Mouse (Mus musculus): Measurements from ENCODE around the gene Srp54a.
"Not testable (repeated sequence)": the region's sequence is repeated elsewhere in the genome, so short reads cannot be mapped to it uniquely, and the experiment has no call there.

The Srp54a gene

DNA sequence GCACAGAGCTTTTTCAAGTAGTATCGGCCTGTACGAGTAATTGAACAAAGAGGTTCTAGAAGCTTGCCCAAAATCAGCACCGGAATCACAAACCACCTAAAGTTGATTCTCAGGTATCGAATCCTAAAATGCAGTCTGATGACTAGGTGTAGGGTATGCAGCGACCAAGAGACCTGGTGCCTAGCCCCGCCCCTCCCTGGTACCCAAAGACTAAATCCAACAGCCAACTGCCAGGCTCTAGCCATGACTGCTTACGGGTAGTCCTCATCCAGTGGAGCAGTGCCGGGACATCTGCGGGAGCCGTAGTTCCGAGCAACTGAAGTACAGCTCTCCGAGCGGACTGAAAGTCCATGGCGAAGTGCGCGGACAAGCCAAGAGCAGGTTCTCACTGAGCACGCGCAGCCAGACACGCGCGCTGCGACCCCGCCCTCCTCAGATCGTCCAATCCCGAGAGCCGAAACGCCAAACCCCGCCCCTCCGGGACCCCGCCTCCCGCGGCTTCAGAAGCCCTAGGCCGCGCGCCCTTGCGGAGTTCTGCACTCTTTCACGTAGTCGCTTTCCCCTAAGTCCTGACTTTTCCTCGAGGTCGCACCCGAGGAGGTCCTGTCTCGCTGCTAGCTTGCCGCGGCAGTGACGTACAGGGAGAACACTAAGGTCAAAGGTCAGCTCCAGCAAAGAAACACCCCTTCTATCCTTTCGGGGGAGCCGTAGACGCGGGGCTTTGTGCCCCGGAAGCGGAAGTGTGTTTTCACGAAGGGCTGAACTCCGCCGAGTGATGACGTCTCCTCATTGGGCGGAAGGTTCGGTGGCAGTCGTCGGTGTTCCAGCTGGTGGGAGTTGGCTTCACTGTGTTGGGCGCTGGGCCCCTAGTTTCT is at the start of gene Srp54a, which contains the start of gene 2700097O09Rik:
Gene Srp54a, plus strand, starts transcription at position 537 of the 875 bp plus-strand sequence.
Gene 2700097O09Rik, minus strand, starts transcription at position 385 of the 875 bp plus-strand sequence.
- in situ Hi-C loops (cut with MboI; ENCODE audit: unreplicated experiment in 2 of 2), result not testable (repeated sequence)

DNA sequence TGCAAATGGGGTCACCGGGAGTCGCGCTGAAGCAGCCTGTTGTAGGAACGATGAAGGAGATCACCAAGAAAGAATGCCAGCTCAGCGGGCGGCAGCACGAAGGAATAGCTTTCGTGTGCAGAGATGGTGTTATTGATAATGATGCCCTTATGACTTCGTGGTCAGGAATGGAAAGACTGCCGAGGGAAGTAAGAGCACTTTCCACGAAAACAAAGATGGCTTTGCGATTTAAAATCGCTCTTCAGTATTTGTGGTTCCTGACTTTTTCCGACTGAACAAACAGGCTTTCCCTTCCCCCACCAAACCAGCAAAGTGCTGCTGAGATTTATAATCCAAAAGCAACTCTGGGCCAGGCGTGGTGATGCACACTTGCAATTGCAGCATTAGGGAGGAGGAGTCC is 39.1 kb upstream of the Srp54a start:
- in situ Hi-C loops (cut with MboI; ENCODE audit: unreplicated experiment in 2 of 2), result no loop called here

DNA sequence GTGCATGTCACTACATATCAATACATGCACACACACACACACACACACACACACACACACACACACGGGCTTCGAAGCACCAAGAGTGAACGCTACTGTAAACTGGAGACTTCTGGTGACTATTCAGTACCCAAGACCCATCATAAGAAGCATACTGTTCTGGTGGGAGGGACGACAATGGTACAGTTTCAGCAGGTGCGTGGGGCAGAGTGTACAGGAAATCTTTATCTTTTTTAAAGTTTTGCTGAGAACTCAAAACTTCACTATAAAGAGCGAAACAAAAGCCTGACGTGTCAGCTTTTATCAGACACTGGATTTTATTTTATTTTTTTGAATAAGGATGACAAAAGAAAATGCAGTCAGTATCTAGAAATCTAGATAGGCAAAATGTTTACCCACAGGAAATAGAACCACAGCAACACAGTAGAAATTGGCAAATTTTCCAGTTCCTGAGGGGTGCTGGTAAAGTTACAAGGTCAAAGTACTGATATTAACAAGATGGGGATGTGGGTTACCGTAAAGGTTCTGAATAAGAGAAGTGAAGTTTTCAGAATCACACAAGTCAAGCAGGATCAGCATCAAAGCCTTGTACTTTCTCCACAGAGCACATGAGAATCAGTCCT is 30.2 kb upstream of the Srp54a start:
- in situ Hi-C loops (cut with MboI; ENCODE audit: unreplicated experiment in 2 of 2), result no loop called here

DNA sequence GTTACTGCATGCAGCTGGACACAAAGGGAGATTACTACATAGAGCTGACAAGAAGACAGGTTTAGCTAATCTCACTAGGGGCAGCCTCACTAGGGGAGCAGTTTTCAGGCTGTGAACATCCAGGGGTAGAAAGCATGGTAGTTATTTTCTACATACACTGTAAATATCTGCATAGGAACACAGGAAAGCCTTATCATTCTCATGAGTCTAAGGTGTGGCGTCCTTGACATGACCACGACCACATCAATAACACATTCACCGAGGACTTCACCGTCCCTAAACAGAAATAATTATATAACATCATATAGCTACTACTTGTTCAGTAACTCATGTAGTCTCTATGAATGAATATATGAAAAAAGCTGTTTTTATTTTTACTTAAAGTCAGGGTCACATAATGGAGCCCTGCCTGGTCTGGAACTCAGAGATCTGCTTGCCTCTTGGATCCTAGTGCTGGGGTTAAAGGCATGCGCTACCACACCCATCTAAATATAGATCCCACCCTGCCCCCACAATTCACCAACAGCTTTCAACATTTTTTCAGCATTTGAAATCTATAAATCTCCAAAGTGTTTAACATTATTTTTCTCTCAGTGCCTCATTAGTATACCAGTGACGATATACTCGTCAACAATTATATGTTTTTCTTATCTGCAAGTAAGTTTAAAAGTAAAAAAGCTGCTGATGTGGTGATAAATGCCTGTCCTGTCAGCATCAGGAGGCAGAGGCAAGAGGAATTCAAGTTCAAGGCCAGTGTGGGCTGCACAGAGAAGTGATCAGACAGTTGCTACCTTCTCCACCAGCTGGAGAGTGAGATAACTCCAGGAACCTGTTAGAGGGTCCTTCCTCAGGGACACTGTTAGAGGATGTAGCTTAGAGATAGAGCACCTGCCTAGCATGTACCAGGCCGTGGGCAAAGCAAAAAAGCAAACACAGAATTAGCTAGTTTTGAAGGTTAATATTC is 28.6 kb upstream of the Srp54a start:
- in situ Hi-C loops (cut with MboI; ENCODE audit: unreplicated experiment in 2 of 2), result no loop called here

DNA sequence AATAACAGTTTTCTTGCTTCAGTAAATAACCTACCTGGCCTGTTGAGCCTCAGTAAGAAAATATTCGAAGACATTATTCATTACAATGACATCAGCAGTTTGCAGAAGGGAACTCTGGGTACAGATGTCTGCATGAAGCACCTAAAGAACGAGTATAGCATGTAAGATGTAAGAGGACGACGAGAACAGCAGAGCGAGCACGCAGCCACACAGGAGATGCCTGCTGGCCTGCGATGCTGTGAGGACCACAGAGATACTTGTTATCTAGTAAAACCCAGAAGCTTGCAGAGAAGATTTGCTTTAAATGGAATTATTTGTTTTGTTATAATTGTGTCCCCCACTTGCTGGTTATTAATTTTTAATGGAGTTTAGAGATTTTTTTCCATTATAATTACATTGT is 26.8 kb upstream of the Srp54a start:
- in situ Hi-C loops (cut with MboI; ENCODE audit: unreplicated experiment in 2 of 2), result no loop called here

DNA sequence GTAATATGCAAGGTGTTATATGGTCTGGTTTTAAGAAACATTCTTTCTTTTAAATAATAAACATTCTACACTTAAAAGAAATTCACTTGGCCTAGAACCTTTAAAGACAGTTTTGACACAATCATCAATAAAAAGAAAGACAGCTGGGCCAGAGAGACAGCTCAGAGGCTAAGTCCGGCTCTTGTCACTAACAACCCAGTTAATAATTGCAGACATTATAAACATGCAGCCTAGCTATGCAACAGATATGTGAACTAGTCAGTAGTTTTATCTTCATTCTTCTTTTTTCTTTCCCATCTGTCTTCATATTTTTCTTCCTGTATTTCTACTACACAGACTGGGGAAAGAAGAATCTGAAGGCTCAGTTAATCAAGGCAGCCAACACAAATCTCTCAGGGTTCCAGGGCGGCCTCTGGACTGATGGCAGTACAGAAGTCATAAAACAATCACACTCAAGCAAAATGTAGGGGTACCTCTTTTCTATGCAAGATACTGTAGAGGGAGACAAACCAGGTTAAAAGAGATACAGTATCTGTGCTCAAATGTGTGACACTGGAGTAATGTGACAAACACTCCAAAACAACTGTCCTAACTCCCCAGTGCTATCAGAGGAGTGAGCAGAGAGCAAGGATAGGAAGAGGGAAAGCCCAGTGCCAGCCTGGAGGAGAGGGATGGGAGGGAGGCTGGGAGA is 25.4 kb upstream of the Srp54a start:
- in situ Hi-C loops (cut with MboI; ENCODE audit: unreplicated experiment in 2 of 2), result no loop called here

DNA sequence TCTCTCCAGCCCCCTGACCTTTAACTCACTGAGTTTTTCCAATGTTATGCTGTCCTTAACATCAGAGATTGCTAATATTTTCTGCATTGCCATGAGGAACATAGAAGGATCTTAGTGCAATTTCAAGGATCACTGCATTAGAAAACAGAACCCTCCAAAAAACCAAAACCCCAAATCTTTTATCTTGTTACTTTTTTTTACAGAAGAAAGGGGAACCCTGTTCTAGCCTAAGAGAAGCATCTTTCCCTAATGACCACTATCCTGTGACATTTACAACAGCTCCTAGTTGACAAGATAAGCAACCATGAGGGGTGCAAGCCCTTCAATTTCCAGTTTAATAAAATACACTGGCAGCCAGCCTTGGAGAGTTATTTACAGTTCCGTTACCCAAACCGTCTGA is 23.4 kb upstream of the Srp54a start:
- in situ Hi-C loops (cut with MboI; ENCODE audit: unreplicated experiment in 2 of 2), result no loop called here

DNA sequence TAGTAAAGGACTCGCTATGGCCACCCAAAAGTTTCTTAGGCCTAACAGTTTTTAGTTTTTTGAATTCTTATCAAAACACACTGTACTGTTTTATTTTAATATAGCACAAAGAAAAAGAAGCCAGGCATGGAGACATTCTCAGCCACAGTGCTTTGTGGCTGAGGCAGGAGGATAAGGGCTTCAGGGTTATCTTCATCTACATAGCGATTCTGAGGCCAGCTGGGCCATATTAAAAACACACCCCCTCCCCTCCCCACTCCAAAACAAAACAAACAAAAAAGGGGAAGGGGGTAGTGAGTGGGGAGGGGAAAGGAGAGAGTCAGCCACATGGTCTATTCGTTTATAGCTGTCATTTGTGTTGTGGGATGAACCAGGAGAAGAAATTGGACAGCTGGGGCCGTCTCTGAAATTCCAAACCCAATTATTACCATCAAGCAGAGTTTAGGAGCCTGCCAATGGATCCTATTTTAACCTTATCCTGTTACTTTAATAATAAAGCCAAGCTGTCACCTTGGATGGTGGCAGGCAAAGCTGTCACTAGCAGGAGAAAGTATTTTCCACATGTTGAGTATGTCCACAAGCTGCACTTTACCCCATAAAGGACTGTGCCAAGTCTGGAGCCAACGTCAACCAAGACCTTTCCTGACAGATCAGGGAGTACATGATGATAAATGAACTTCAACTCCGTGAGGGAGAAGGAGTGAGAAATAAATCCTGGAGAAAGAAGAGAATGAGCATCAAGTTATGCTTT is 21.0 kb upstream of the Srp54a start:
- in situ Hi-C loops (cut with MboI; ENCODE audit: unreplicated experiment in 2 of 2), result no loop called here

DNA sequence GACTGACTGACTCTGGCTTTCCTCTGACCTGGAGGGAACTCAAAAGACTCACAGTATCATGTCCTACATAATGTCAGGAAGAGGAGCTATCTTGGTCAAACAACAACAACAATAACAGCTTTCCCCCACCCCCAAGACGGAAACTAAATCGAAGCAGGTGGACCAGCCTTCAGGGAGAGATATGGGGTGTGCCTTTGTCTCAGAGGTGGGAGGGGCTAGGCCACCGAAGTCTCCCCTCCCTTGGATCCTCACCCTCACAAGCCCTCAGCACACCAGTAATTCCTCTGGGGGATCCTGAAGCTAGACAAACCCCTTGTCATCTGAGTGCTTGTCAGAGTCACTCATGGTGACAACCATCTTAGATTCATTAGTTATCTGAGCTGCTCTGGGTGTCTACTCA is 20.2 kb upstream of the Srp54a start:
- in situ Hi-C loops (cut with MboI; ENCODE audit: unreplicated experiment in 2 of 2), result no loop called here

DNA sequence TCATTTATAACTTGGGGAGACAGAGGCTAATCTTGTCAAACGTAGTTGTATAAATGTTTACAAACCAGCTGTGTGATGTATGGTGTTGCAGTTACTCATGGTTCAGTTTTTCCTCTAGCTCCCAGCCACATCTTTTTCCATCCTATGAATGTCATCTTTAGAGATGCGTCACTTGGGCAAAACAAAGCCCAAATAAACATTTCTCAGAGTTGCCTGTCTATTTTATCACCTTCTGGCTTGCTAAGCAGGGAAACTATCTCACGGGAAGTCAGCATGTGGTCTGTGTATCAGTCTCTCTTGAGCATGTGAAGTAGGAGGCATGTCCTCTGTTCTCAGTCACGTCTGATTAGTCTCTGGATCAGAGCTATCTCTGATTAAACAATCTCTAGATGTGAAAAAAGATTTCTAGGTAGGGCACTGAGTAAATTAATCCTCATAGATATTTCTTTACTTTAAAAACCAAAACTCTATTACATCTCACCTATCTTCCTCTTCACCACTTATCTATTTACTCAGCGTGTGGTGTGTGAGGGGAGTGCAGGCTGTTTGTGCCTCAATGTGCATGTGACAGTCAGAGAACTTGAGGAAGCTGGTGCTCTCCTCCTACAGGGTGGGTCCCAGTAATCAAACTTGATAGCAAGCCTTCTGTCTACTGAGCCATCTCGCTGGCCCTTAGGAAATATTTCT is 19.7 kb upstream of the Srp54a start:
- in situ Hi-C loops (cut with MboI; ENCODE audit: unreplicated experiment in 2 of 2), result no loop called here

DNA sequence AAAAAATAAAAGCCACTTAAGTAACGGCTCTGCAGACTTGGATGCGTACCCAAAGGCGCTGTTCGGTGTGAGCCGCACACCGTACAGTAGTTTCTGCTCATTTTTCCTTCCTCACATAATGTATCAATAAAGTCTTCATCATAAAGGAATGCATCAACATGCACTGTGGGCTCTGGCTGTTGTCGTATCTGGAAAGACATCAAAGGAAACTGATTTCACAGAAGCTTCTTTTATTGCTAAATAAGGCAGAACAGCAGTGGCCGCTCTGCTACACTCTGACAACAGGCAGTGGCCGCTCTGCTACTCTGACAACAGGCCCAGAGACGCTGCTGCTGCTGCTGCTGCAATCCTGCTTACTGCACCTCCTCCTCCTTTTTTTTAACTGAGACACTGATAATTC is 19.1 kb upstream of the Srp54a start:
- in situ Hi-C loops (cut with MboI; ENCODE audit: unreplicated experiment in 2 of 2), result no loop called here

DNA sequence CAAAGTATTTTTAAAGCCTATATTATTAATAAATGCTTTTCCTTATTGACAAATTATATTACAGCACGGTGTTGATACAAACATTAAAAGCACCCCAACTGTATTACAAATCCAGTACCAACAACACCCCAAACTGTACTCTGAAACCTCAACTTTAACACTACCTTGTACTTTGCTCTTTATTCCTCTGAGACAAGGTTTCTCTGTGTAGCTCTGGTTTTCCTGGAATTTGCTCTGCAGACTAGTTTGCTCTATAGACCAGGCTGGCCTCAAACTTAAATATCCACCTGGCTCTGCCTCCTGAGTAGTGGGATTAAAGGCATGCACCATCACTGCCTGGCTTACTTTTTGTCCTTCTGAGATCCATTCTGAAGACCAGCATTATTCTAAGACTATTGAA is 17.9 kb upstream of the Srp54a start:
- in situ Hi-C loops (cut with MboI; ENCODE audit: unreplicated experiment in 2 of 2), result no loop called here

DNA sequence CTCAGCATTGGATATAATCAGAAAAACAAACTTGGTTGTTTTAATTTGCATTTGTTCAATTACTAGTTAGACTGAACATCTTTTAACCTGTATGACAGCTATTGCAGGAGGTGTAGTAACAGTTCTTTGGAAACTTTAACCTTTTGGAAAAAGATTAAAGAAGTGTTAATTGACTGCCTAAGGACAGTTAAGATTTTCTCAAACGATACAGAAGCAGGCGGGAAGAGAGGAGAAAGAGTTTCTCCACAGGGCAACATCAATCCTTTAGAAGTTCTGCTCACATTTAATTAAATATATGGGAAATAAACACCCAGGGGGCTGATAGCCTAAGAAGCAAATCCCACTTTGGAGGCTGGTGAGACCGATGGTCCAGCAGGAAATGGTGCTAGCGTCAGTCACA is 7.6 kb upstream of the Srp54a start:
- in situ Hi-C loops (cut with MboI; ENCODE audit: unreplicated experiment in 2 of 2), result no loop called here

DNA sequence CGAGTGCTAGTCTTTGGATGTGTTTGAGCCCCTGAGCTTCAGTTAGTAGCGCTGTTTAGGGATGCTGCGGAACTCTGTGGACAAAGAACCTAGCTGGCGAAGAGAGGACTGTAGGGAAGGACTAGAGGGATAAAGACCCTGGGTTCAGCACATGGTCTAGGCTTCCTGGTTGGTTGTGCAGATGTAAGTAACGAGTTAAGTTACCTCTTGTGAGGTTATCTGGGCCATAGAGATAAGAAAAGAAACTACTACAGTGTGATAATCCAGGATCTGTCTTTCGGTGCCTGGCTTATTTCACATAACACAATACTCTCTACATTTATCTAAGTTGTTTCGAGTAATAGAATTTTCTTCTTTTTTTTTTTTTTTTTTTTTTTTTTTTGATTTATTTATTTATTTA is 6.4 kb upstream of the Srp54a start:
- in situ Hi-C loops (cut with MboI; ENCODE audit: unreplicated experiment in 2 of 2), result no loop called here

DNA sequence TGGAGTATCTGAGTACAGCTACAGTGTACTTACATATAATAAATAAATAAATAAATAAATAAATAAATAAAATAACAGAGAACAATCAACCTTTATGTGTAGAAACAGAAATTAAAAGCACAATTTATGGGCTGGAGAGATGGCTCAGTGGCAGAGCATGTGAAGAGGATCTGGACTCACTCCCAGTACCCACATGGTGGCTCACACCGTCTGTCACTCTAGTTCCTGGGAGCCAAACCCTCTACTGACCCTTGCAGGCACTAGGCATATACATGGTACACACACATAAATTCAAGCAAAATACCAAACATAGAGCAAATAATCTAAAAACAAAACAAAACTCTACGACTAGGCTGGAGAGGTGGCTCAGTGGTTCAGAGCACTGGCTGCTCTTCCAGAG is 4.8 kb upstream of the Srp54a start:
- in situ Hi-C loops (cut with MboI; ENCODE audit: unreplicated experiment in 2 of 2), result no loop called here

DNA sequence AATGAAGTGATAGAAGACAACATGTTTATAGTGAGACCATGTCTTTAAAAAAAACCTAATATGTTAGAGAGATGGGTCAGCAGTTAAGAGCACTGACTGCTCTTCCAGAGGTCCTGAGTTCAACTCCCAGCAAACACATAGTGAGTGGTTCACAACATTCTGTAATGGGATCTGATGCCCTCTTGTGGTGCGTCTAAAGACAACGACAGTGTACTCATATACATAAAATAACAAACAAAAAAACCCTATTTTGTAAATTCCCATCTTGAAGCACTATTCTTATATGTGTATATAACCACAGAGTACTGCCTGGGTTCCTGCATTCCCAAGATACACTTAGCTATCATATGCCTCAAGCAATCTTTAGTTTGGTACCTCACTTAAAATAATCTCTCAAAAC is 1.4 kb upstream of the Srp54a start:
- in situ Hi-C loops (cut with MboI; ENCODE audit: unreplicated experiment in 2 of 2), result not testable (repeated sequence)

DNA sequence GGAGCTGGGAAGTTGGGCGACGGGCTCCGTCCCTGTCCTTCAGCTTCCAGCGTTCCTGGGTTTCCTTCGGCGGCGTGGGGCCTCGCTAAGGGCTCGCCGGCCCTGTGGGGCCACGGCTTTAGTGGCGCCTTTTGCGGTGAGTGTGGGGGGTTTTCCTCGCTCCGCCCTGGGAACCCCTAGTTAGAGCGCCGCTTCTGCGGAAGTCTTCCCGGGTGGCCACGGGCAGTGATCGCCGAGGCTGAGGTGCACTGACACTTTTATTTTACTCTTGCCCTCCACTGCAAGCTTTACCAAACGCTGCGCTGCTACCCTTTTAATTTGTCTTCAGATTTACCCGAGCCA is 510 bp downstream of the Srp54a start:
- in situ Hi-C loops (cut with MboI; ENCODE audit: unreplicated experiment in 2 of 2), result not testable (repeated sequence)

DNA sequence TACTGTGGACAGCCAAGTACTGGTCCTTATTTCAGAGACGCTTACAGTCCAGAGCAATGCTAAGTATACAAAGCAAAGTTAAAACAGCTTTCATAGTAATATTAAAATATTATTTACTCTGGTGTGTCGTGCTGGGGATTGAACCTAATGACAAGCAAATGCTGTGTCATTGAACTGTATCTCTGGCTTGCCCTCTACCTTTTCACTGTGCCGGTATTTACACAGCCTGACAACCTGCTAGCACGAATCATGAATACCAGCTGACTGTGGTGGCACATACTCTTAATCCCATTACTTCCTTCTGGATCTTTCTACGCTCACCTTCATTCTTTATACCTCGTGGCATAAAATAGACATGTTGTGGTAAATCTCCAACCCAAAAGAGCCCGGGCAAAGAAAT is 12.1 kb downstream of the Srp54a start:
- in situ Hi-C loops (cut with MboI; ENCODE audit: unreplicated experiment in 2 of 2), result not testable (repeated sequence)

DNA sequence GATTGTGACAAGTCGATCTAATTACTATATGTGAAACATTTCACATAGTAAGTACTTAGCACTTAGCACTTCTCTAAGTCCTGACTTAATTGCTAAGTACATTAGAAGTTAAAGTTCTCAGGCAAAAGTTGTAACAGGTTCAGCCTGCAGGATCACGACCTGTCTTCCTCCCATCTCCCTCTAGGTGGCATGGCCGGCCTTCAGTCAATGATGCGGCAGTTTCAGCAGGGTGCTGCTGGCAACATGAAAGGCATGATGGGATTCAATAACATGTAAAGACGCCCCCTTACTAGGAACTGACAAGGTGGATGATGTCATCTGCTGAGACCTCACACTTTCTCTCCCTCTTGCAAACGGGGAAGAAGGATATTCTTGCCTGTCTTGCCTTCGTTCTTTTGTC is 32.6 kb downstream of the Srp54a start:
- in situ Hi-C loops (cut with MboI; ENCODE audit: unreplicated experiment in 2 of 2), result not testable (repeated sequence)

All from v-Abl transformed pro-B cells (cell line).